Mouse (Mus musculus) neural tube, embryonic 15.5 days (tissue): Measurements from ENCODE around the gene Ms4a8a. TPM values are rescaled to one million over a fixed set of nuclear protein-coding genes. Genes with fewer than 3 reads are reported as not detected.
"Not testable (repeated sequence)": the region's sequence is repeated elsewhere in the genome, so short reads cannot be mapped to it uniquely, and the experiment has no call there.

Experiments used
- ATAC-seq: fragments of 200-750 bp; cut with Nextera tagmentation; 2 replicates; pipeline ENCODE4 v1.8.0; 2017; ENCODE audit warnings: mild to moderate bottlenecking, moderate TSS enrichment, moderate library complexity; ENCODE audit not compliant: low FRiP score
- H3K27ac ChIP-seq: fragments of 300-500 bp; sonication (generic); replicated peaks from 2 replicates; pipeline ENCODE4 v1.5.1; 2015; ENCODE audit warnings: mild to moderate bottlenecking, inconsistent platforms
- H3K27me3 ChIP-seq: fragments of 300-500 bp; sonication (generic); replicated peaks from 2 replicates; pipeline ENCODE4 v1.6.1; 2015; ENCODE audit warnings: inconsistent platforms
- H3K36me3 ChIP-seq: fragments of 300-500 bp; sonication (generic); 2 replicates; pipeline ENCODE4 v1.6.1; 2015; ENCODE audit warnings: inconsistent platforms
- H3K4me1 ChIP-seq: fragments of 300-500 bp; sonication (generic); 2 replicates; pipeline ENCODE4 v1.6.1; 2015; ENCODE audit warnings: inconsistent platforms
- H3K4me2 ChIP-seq: fragments of 300-500 bp; sonication (generic); 2 replicates; pipeline ENCODE4 v1.6.1; 2015; ENCODE audit warnings: inconsistent platforms, mild to moderate bottlenecking, moderate library complexity
- H3K4me3 ChIP-seq: fragments of 300-500 bp; sonication (generic); replicated peaks from 2 replicates; pipeline ENCODE4 v1.5.1; 2015; ENCODE audit warnings: mild to moderate bottlenecking, inconsistent platforms
- H3K9ac ChIP-seq: fragments of 300-500 bp; sonication (generic); replicated peaks from 2 replicates; pipeline ENCODE4 v1.6.1; 2015; ENCODE audit warnings: mild to moderate bottlenecking, inconsistent platforms
- H3K9me3 ChIP-seq: fragments of 300-500 bp; sonication (generic); replicated peaks from 2 replicates; pipeline ENCODE4 v1.6.1; 2016; ENCODE audit warnings: inconsistent platforms
- WGBS: fragments of 180-500 bp; shearing (Covaris S2); methylation state at CpG from one replicate; pipeline ENCODE4 v1.1.7; 2015; ENCODE audit warnings: mixed read lengths; 5-methylcytosine and 5-hydroxymethylcytosine counted together
- polyA plus RNA-seq: library from polyadenylated mRNA; unstranded; fragments of >200 nt; fragmentation: Nextera tagmentation; extraction: Ambion mirVana; gene quantifications from 2 replicates; pipeline ENCODE4 v1.2.1, GENCODE M21; 2015

The Ms4a8a gene
- polyA plus RNA-seq, 1 experiment from 2014 or later: not detected

DNA sequence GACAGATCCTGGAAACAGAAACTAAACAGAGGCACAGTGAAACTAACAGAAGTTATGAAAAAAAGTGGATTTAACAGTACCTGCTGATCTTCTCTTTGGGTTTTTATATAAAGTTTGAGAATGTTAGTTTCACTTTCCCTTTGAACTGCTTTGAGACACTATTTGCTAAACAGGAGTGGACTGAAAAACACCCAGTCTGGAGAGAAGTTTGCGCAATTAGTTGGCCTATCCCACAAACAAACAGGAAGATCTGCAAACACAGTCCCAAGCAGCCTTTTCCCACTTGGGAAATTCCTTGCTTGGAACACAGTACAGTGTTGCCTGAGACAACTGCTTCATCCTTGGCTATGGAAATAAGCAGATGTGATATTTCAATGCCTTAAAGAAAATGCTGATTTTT, 25.2 kb downstream of the Ms4a8a start:
- ATAC-seq, H3K27me3 ChIP-seq, H3K9me3 ChIP-seq, H3K9ac ChIP-seq, H3K4me3 ChIP-seq, H3K4me1 ChIP-seq, H3K27ac ChIP-seq, H3K4me2 ChIP-seq, H3K36me3 ChIP-seq: not testable (repeated sequence)
- WGBS: 100% methylated on average over 1 of the region's 1 CpGs

DNA sequence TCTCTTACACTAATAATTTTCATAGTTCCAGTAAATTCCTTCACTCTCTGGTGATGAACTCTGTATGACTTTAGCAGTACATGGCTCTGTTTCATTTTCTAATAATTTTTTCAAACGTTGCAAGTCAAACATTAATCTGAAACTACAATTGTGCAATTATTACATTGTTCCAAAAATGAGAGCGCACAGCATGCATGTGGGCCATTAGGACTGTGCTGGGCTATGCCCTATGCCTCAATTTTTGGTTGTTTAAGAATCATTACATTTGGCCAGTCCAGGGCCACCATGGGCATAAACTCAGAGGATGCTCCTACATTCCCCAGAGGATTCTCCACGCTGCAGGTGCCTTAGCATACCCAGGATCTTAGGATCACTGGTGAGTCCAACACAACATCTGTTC, 27.6 kb downstream of the Ms4a8a start:
- H3K27ac ChIP-seq: no peak overlapping the region
- no peaks in the 10 kb centered on the region for H3K36me3 ChIP-seq
- no peak for ATAC-seq
- no peak overlapping the region for H3K4me2 ChIP-seq
- 72% methylated on average over 3 of the region's 3 CpGs for WGBS
- no peaks in the 10 kb centered on the region for H3K27me3 ChIP-seq
- no peak overlapping the region for H3K9ac ChIP-seq
- no peak overlapping the region for H3K4me3 ChIP-seq
- no peaks in the 10 kb centered on the region for H3K9me3 ChIP-seq
- H3K4me1 ChIP-seq: no peaks in the 10 kb centered on the region

DNA sequence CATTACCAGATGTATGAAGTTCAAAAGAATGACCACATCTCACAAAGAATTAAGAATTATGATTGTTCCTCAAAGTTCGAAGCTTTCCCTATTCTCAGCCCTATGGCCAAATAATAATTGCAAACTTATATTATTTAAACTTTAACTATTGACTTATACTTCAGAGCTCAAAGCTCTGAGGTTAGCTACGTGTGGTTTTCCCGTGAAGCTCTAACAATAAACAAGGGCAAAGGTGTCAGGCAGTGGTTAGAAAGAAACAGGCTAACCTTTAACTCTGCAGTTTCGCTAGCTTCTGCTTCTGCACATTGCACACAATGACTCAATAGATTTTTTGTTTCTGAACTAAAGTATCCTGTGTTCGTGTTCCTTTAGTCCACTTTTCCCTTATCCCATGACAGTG, 28.0 kb downstream of the Ms4a8a start:
- 75% methylated on average over 5 of the region's 5 CpGs for WGBS
- Histone ChIP-seq H3K9me3 (no peaks in the 10 kb centered on the region), H3K36me3 (no peaks in the 10 kb centered on the region), H3K4me3 (no peak overlapping the region), H3K4me1 (no peaks in the 10 kb centered on the region), H3K9ac (no peak overlapping the region), H3K27ac (no peak overlapping the region), H3K27me3 (no peaks in the 10 kb centered on the region), H3K4me2 (no peak overlapping the region)
- no peak for ATAC-seq

DNA sequence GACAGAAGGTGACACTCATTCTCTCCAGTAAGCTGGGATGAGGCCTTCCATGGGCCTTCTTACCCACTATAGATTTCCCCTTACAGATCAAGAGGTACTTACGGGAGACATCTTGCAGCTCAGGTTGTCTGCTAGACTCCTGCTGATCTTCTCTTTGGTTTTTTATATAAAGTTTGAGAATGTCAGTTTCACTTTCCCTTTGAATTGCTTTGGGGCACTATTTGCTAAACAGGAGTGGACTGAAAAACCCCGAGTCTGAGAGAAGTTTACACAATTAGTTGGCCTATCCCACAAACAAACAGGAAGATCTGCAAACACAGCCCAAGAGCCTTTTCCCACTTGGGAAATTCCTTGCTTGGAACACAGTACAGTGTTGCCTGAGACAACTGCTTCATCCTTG, 30.6 kb downstream of the Ms4a8a start:
- no peak overlapping the region for H3K27ac ChIP-seq
- peaks cover 2% of the 10 kb centered on the region; the same call in 1 of the 2 replicates for H3K4me1 ChIP-seq
- H3K4me2 ChIP-seq: no peak overlapping the region
- no peaks in the 10 kb centered on the region for H3K36me3 ChIP-seq
- no peaks in the 10 kb centered on the region for H3K27me3 ChIP-seq
- ATAC-seq: no peak
- H3K9me3 ChIP-seq: no peaks in the 10 kb centered on the region
- no peak overlapping the region for H3K4me3 ChIP-seq
- WGBS: 79% methylated on average over 2 of the region's 2 CpGs
- no peak overlapping the region for H3K9ac ChIP-seq

DNA sequence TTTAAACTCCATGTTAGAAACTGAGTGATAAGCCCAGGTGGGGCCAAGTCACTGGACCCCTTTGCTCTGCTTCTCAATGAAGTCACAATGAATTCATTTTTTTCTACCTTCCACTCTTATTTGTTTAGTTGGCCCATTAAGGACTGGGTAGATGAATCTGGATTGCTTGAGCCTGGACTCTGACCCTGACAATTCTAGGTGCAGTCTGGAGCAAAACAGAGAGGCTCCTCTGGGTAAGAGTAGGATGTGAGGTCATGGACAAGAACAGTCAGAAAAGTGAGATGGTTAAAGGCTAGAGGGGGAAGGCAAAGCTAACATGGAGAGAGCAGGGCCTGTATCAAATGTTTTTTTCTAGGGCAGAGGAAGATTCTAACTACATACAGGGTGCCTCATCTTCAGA, 31.5 kb downstream of the Ms4a8a start:
- H3K27ac ChIP-seq: no peak overlapping the region
- no peaks in the 10 kb centered on the region for H3K27me3 ChIP-seq
- H3K9ac ChIP-seq: no peak overlapping the region
- H3K4me1 ChIP-seq: peaks cover 9% of the 10 kb centered on the region; the same call in 1 of the 2 replicates
- H3K4me2 ChIP-seq: no peak overlapping the region
- H3K36me3 ChIP-seq: no peaks in the 10 kb centered on the region
- H3K9me3 ChIP-seq: no peaks in the 10 kb centered on the region
- H3K4me3 ChIP-seq: no peak overlapping the region
- ATAC-seq: no peak

DNA sequence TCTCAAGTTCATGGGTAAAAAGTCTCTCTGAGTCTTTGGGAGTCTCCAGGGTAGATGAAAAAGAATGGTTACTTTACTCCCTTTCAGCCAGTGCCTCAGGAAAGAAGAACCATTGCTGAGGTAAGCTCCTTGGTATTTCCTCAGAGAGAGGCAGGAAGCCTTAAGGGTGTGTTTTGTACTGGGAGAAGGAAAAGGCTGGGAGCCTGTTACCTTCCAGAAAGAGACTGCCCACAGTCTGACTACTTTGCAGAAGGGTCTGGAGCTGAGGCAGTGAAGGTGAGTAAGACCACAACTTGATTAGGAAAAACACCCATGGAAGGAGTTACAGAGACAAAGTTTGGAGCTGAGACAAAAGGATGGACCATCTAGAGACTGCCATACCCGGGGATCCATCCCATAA, 32.4 kb downstream of the Ms4a8a start:
- ATAC-seq: no peak

DNA sequence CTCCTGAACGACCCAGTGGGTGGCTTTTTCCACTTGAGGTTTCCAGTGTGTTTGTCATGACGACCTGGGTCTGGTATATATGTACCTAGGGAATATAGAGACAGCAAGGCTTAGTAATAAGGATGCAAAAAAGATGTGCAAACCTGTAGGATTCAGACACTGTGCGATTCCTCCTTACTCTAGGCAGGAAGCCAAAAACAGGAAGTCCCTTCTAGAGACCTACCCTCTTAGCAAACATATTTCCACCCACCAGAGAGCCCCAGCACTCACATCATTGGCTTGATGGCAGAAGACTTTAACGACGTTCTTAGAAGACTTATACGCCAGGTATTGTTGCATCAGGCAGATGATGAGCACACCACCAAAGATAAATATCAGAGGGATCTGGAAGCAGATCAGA, 32.9 kb downstream of the Ms4a8a start:
- ATAC-seq: no peak
- H3K4me1 ChIP-seq: peaks cover 9% of the 10 kb centered on the region; the same call in 1 of the 2 replicates
- H3K4me3 ChIP-seq: no peak overlapping the region
- H3K27me3 ChIP-seq: no peaks in the 10 kb centered on the region
- H3K9me3 ChIP-seq: no peaks in the 10 kb centered on the region
- no peak overlapping the region for H3K27ac ChIP-seq
- WGBS: 77% methylated on average over 6 of the region's 6 CpGs
- H3K36me3 ChIP-seq: no peaks in the 10 kb centered on the region
- H3K9ac ChIP-seq: no peak overlapping the region
- no peak overlapping the region for H3K4me2 ChIP-seq

More for the DNA sequence above, 32.4 kb downstream of the Ms4a8a start:
- no peaks in the 10 kb centered on the region for H3K9me3 ChIP-seq
- peaks cover 9% of the 10 kb centered on the region; the same call in 1 of the 2 replicates for H3K4me1 ChIP-seq
- 72% methylated on average over 1 of the region's 1 CpGs for WGBS
- no peaks in the 10 kb centered on the region for H3K27me3 ChIP-seq
- no peak overlapping the region for H3K27ac ChIP-seq
- no peak overlapping the region for H3K4me2 ChIP-seq
- H3K9ac ChIP-seq: no peak overlapping the region
- H3K4me3 ChIP-seq: no peak overlapping the region
- no peaks in the 10 kb centered on the region for H3K36me3 ChIP-seq

DNA sequence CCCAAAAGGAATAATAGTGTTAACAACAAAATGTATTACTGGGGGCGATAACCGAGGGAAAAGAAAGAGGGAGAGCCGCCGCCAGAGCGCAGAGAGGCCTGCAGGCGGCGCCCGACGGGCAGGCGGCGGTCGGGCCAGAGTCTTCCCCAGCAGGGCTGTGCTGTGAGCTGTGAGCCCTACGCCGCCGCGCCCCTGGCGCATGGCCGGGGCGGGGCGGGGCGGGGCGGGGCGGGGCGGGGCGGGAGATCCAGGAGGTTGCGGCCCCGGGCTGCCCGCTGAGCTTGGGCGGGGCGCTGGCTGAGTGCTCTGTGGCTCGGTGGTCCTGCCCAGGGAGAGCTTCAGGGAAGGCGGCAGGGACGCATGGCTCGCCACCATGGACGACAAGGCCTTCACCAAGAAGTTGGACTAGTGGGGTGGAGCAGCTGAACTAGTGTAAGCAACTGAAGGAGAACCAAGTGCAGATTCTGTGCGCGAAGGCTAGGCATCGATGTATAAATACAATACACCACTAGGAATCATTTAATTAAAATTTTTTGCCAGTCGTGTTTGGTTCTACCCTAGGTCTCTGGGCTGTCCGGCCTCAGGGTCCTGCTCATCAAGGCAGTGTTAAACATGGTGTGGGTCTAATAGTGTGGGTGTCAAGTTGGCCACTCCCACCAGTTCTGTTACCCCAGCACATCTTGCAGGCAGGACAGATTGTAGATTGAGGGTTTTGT, 35.7 kb downstream of the Ms4a8a start:
- Histone ChIP-seq H3K27me3 (no peaks in the 10 kb centered on the region), H3K4me2 (peak overlapping the region; percentile 73), H3K36me3 (no peaks in the 10 kb centered on the region), H3K9ac (peak overlapping the region; percentile 20; the same call in 1 of the 2 replicates), H3K9me3 (no peaks in the 10 kb centered on the region), H3K27ac (no peak overlapping the region), H3K4me3 (peak overlapping the region; percentile 40), H3K4me1 (peaks cover 9% of the 10 kb centered on the region; the same call in 1 of the 2 replicates)
- peak; percentile 98 for ATAC-seq
- WGBS: 7% methylated on average over 35 of the region's 40 CpGs

DNA sequence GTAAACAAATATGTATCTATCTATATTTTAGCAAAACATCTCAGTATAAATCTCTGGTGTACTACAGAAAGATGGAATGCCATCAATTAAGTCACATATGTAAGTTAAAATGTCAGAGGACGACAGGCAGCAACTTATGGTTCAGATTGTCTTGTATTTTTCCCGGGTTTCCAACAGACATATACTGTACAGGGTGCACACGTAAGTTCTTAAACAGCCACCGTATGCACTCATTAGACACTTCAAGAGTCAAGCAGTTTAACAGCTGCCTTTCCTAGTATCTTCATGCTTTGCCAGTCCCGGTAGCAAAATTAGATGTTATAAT, 36.3 kb downstream of the Ms4a8a start:
- H3K4me3 ChIP-seq: peak overlapping the region; percentile 40
- H3K27me3 ChIP-seq: no peaks in the 10 kb centered on the region
- no peaks in the 10 kb centered on the region for H3K9me3 ChIP-seq
- WGBS: 23% methylated on average over 5 of the region's 5 CpGs
- peak overlapping the region; percentile 73 for H3K4me2 ChIP-seq
- H3K36me3 ChIP-seq: no peaks in the 10 kb centered on the region
- H3K27ac ChIP-seq: no peak overlapping the region
- peak overlapping the region; percentile 20; the same call in 1 of the 2 replicates for H3K9ac ChIP-seq
- H3K4me1 ChIP-seq: peaks cover 9% of the 10 kb centered on the region; the same call in 1 of the 2 replicates
- ATAC-seq: peak; percentile 74; the same call in 1 of the 2 replicates

DNA sequence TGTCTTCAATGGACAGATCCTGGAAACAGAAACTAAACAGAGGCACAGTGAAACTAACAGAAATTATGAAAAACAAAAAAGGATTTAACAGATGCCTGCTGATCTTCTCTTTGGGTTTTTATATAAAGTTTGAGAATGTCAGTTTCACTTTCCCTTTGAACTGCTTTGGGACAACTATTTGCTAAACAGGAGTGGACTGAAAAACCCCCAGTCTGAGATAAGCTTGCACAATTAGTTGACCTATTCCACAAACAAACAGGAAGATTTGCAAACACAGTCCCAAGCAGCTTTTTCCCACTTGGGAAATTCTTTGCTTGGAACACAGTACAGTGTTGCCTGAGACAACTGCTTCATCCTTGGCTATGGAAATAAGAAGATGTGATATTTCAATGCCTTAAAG, 43.3 kb downstream of the Ms4a8a start:
- no peak overlapping the region for H3K9ac ChIP-seq
- H3K9me3 ChIP-seq: no peaks in the 10 kb centered on the region
- H3K4me1 ChIP-seq: no peaks in the 10 kb centered on the region
- no peaks in the 10 kb centered on the region for H3K36me3 ChIP-seq
- H3K4me3 ChIP-seq: no peak overlapping the region
- H3K27me3 ChIP-seq: no peaks in the 10 kb centered on the region
- no peak overlapping the region for H3K27ac ChIP-seq
- no peak for ATAC-seq
- H3K4me2 ChIP-seq: no peak overlapping the region

DNA sequence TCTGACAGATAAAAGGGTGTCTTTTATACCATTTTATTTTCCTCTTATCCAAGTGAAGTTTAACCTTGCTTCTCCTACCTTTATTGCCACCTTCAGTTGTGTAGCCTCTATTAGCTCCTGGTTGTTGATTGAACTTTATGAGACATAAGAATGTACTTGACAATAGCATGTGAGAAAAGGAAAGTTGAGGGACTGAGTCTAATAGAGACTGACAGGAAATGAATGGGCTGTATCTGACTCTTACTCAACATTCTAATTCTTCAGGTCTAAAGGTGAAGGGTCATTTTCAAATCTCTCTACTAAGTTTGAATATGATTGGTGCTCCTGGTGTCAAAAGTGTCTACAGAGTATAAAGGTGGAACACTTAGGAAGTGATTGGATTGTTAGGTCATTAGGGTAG, 58.5 kb downstream of the Ms4a8a start:
- no peaks in the 10 kb centered on the region for H3K4me1 ChIP-seq
- no peak for ATAC-seq
- H3K36me3 ChIP-seq: no peaks in the 10 kb centered on the region
- no peak overlapping the region for H3K4me3 ChIP-seq
- H3K9ac ChIP-seq: no peak overlapping the region
- no peak overlapping the region for H3K4me2 ChIP-seq
- H3K9me3 ChIP-seq: no peaks in the 10 kb centered on the region
- H3K27me3 ChIP-seq: no peaks in the 10 kb centered on the region
- no peak overlapping the region for H3K27ac ChIP-seq

DNA sequence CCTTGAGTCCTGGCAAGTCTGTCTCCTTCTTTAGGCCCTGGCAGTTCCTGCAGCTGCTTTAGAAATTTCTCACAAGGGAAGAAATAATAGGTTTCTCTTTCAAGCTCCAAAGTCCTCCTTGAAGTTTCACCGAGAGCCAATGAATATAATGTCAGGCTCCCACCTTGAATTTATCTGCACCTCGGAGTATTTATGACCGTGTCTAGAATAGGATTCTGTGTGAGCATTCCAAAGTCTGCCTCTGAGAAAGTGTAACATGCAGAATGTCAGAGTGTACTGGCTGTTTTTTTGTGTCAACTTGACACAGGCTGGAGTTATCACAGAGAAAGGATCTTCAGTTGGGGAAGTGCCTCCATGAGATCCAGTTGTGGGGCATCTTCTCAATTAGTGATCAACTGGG, 63.0 kb downstream of the Ms4a8a start, which contains the start of gene Ms4a18:
Gene Ms4a18, minus strand, starts transcription at position 141 of the 400 bp plus-strand sequence.
- 86% methylated on average over 3 of the region's 3 CpGs for WGBS
- no peak within 1 kb of the TSS for H3K9ac ChIP-seq

More for the DNA sequence above, 63.0 kb downstream of the Ms4a8a start, which contains the start of gene Ms4a18:
- H3K4me1 ChIP-seq: no peaks in the 10 kb centered on the region
- no peak within 1 kb of the TSS for H3K27ac ChIP-seq
- no peak within 1 kb of the TSS for H3K4me2 ChIP-seq
- H3K9me3 ChIP-seq: no peaks in the 10 kb centered on the region
- H3K4me3 ChIP-seq: no peak within 1 kb of the TSS
- H3K27me3 ChIP-seq: no peaks in the 10 kb centered on the region
- no peak for ATAC-seq
- no peaks in the 10 kb centered on the region for H3K36me3 ChIP-seq
